Mouse (Mus musculus) liver, postnatal 0 days (tissue): ENCODE data around the gene Urod.

Experiments used
- CTCF ChIP-seq: sonication (generic); IDR thresholded peaks from 2 replicates; pipeline ENCODE4 v1.5.1; 2016; ENCODE audit warnings: antibody characterized with exemption, low read depth
- EP300 ChIP-seq: IDR thresholded peaks from 2 replicates; pipeline ENCODE4 v1.6.1; 2016; ENCODE audit warnings: antibody characterized with exemption, low read depth, mild to moderate bottlenecking

- TF ChIP-seq CTCF (no peak), EP300 (no peak)
These were observed 11.6 kb upstream of the Urod start for GRCm38 (mm10) chr4:117005611-117006400.
